Mouse (Mus musculus): ENCODE measurements around the gene Atp1a2.

The Atp1a2 gene

GRCm38 (mm10) chr1:172279768-172280509, 17.9 kb downstream of the Atp1a2 start:
- intact Hi-C loops (cut with DNase I): no loop called here

- intact Hi-C loops (cut with DNase I): no loop called here
Observed at GRCm38 (mm10) chr1:172278328-172278727, 19.5 kb downstream of the Atp1a2 start.

GRCm38 (mm10) chr1:172277172-172277571, 20.7 kb downstream of the Atp1a2 start:
- intact Hi-C loops (cut with DNase I): no loop called here

- intact Hi-C loops (cut with DNase I): loop anchor here (5.0 kb wide), 1 partner anchor 33 kb away; no protein-coding TSS in a partner anchor
Observed at GRCm38 (mm10) chr1:172274547-172274946, 23.3 kb downstream of the Atp1a2 start.

- intact Hi-C loops (cut with DNase I): loop anchor here (5.0 kb wide), 1 partner anchor 33 kb away; no protein-coding TSS in a partner anchor
Observed at GRCm38 (mm10) chr1:172274116-172274515, 23.7 kb downstream of the Atp1a2 start.

- intact Hi-C loops (cut with DNase I): loop anchor here (5.0 kb wide), 1 partner anchor 34 kb away; no protein-coding TSS in a partner anchor
Observed at GRCm38 (mm10) chr1:172273386-172273785, 24.5 kb downstream of the Atp1a2 start.

- intact Hi-C loops (cut with DNase I): loop anchor here (5.0 kb wide), 1 partner anchor 36 kb away; no protein-coding TSS in a partner anchor
Observed at GRCm38 (mm10) chr1:172271765-172272164, 26.1 kb downstream of the Atp1a2 start.

GRCm38 (mm10) chr1:172271208-172271607, 26.7 kb downstream of the Atp1a2 start:
- intact Hi-C loops (cut with DNase I): loop anchor here (5.0 kb wide), 1 partner anchor 36 kb away; no protein-coding TSS in a partner anchor

- intact Hi-C loops (cut with DNase I): no loop called here
Observed at GRCm38 (mm10) chr1:172261477-172262078, 36.3 kb downstream of the Atp1a2 start, which contains the start of gene Igsf8. Igsf8 (plus strand) TSS chr1:172261641.

- intact Hi-C loops (cut with DNase I): no loop called here
Observed at GRCm38 (mm10) chr1:172258314-172258713, 39.5 kb downstream of the Atp1a2 start, which contains the start of gene Atp1a4. Atp1a4 (minus strand) TSS chr1:172258414.

- intact Hi-C loops (cut with DNase I): loop anchor here (10.0 kb wide), 1 partner anchor 57 kb away; no protein-coding TSS in a partner anchor
Observed at GRCm38 (mm10) chr1:172247679-172248078, 50.2 kb downstream of the Atp1a2 start.

- intact Hi-C loops (cut with DNase I): loop anchor here (10.0 kb wide), 1 partner anchor 58 kb away; no protein-coding TSS in a partner anchor
Observed at GRCm38 (mm10) chr1:172247216-172247615, 50.6 kb downstream of the Atp1a2 start.

GRCm38 (mm10) chr1:172244645-172245044, 53.2 kb downstream of the Atp1a2 start:
- intact Hi-C loops (cut with DNase I): loop anchor here (10.0 kb wide), 1 partner anchor 60 kb away; no protein-coding TSS in a partner anchor

- intact Hi-C loops (cut with DNase I): loop anchor here (10.0 kb wide), 1 partner anchor 61 kb away; no protein-coding TSS in a partner anchor
Observed at GRCm38 (mm10) chr1:172243547-172244205, 54.2 kb downstream of the Atp1a2 start.

GRCm38 (mm10) chr1:172242401-172242800, 55.5 kb downstream of the Atp1a2 start:
- intact Hi-C loops (cut with DNase I): loop anchor here (10.0 kb wide), 1 partner anchor 62 kb away; no protein-coding TSS in a partner anchor

- intact Hi-C loops (cut with DNase I): loop anchor here (10.0 kb wide), 1 partner anchor 64 kb away; no protein-coding TSS in a partner anchor
Observed at GRCm38 (mm10) chr1:172240945-172241708, 56.7 kb downstream of the Atp1a2 start.

GRCm38 (mm10) chr1:172229215-172229614, 68.6 kb downstream of the Atp1a2 start:
- intact Hi-C loops (cut with DNase I): no loop called here

- intact Hi-C loops (cut with DNase I): no loop called here
Observed at GRCm38 (mm10) chr1:172228209-172228608, 69.7 kb downstream of the Atp1a2 start.
